Mouse (Mus musculus) MEL (cell line): Measurements from ENCODE around the gene Lect2. TPM values are rescaled to one million over a fixed set of nuclear protein-coding genes. Genes with fewer than 3 reads are reported as not detected.

ENCODE experiments used
- DNase-seq: peaks from one replicate; pipeline ENCODE4 v3.0.0; 2011; ENCODE audit warnings: low read depth, low spot score
- H3K27ac ChIP-seq: 2 replicates; pipeline ENCODE4 v1.5.1; 2012; ENCODE audit warnings: low read depth, mild to moderate bottlenecking, control low read depth, low read length, moderate library complexity; ENCODE audit not compliant: control insufficient read depth
- H3K27me3 ChIP-seq, 2 experiments: fragments of 150-350 bp in 1 of 2; sonication (generic) in 1 of 2; 2 replicates each; pipeline ENCODE4 v1.6.1; 2012; ENCODE audit warnings: low read length in 2 of 2, mild to moderate bottlenecking in 2 of 2, improper control_type of control experiment in 1 of 2, moderate library complexity in 1 of 2; ENCODE audit not compliant: insufficient read depth in 2 of 2, control insufficient read depth in 1 of 2
- H3K36me3 ChIP-seq, 2 experiments: 2 replicates each; pipeline ENCODE4 v1.6.1; 2012 to 2014; ENCODE audit warnings: low read length in 2 of 2, improper control_type of control experiment in 1 of 2, inconsistent platforms in 1 of 2, mild to moderate bottlenecking in 1 of 2; ENCODE audit not compliant: insufficient read depth in 2 of 2, control insufficient read depth in 1 of 2
- H3K4me1 ChIP-seq, 2 experiments: fragments of 150-350 bp in 1 of 2; sonication (generic) in 1 of 2; 2 replicates each; pipeline ENCODE4 v1.6.1; 2012; ENCODE audit warnings: low read length in 2 of 2, improper control_type of control experiment in 1 of 2, mild to moderate bottlenecking in 1 of 2; ENCODE audit not compliant: insufficient read depth in 2 of 2, control insufficient read depth in 1 of 2
- H3K4me3 ChIP-seq, 2 experiments: fragments of 150-350 bp in 1 of 2; sonication (generic) in 1 of 2; 2 replicates each; pipeline ENCODE4 v1.5.1; 2012; ENCODE audit warnings: low read depth in 2 of 2, low read length in 2 of 2, mild to moderate bottlenecking in 2 of 2, moderate library complexity in 2 of 2, control low read depth in 1 of 2, improper control_type of control experiment in 1 of 2; ENCODE audit not compliant: control insufficient read depth in 1 of 2, insufficient read depth in 1 of 2
- H3K79me2 ChIP-seq: 2 replicates; pipeline ENCODE4 v1.6.1; 2012; ENCODE audit warnings: mild to moderate bottlenecking, low read length, moderate library complexity; ENCODE audit not compliant: control insufficient read depth, poor library complexity, insufficient read depth
- H3K9ac ChIP-seq: 2 replicates; pipeline ENCODE4 v1.6.1; 2012; ENCODE audit warnings: low read depth, mild to moderate bottlenecking, control low read depth, low read length, moderate library complexity; ENCODE audit not compliant: control insufficient read depth, poor library complexity, severe bottlenecking
- H3K9me3 ChIP-seq: fragments of 150-350 bp; sonication (generic); replicated peaks from 2 replicates; pipeline ENCODE4 v1.6.1; 2012; ENCODE audit warnings: mild to moderate bottlenecking, low read length, improper control_type of control experiment, moderate library complexity; ENCODE audit not compliant: insufficient read depth
- CHD1 ChIP-seq: IDR thresholded peaks from 2 replicates; pipeline ENCODE4 v1.6.1; 2012; ENCODE audit warnings: low read depth, mild to moderate bottlenecking, inconsistent platforms, low read length, improper control_type of control experiment
- CHD2 ChIP-seq: IDR thresholded peaks from 2 replicates; pipeline ENCODE4 v1.6.1; 2011; ENCODE audit warnings: low read length, improper control_type of control experiment
- CTCF ChIP-seq, 3 experiments: IDR thresholded peaks in 2 of 3; conservative IDR thresholded peaks in 1 of 3; 2 replicates each; pipeline ENCODE4 v1.5.1; 2011 to 2012; ENCODE audit warnings: low read length in 3 of 3, low read depth in 2 of 3, mild to moderate bottlenecking in 2 of 3, improper control_type of control experiment in 1 of 3, inconsistent platforms in 1 of 3, mixed read lengths in 1 of 3, moderate library complexity in 1 of 3; ENCODE audit not compliant: control insufficient read depth in 1 of 3, insufficient read depth in 1 of 3, poor library complexity in 1 of 3, severe bottlenecking in 1 of 3
- E2F4 ChIP-seq: IDR thresholded peaks from 2 replicates; pipeline ENCODE4 v1.6.1; 2011; ENCODE audit warnings: low read depth, low read length, improper control_type of control experiment, borderline replicate concordance
- HCFC1 ChIP-seq: IDR thresholded peaks from 2 replicates; pipeline ENCODE4 v1.6.1; 2012; ENCODE audit warnings: low read depth, mild to moderate bottlenecking, inconsistent platforms, low read length, improper control_type of control experiment, moderate library complexity
- JUND ChIP-seq: IDR thresholded peaks from 2 replicates; pipeline ENCODE4 v1.6.1; 2011; ENCODE audit warnings: low read depth, mild to moderate bottlenecking, improper control_type of control experiment, low read length
- KAT2A ChIP-seq: conservative IDR thresholded peaks from 2 replicates; pipeline ENCODE4 v1.6.1; 2012; ENCODE audit warnings: low read depth, low read length, improper control_type of control experiment, inconsistent platforms
- MAX ChIP-seq: IDR thresholded peaks from 2 replicates; pipeline ENCODE4 v1.6.1; 2011; ENCODE audit warnings: low read length, improper control_type of control experiment
- MAZ ChIP-seq: IDR thresholded peaks from 2 replicates; pipeline ENCODE4 v1.6.1; 2012; ENCODE audit warnings: low read depth, mild to moderate bottlenecking, inconsistent platforms, low read length, improper control_type of control experiment
- MEF2A ChIP-seq: IDR thresholded peaks from 2 replicates; pipeline ENCODE4 v1.6.1; 2014; ENCODE audit warnings: low read depth, mild to moderate bottlenecking, inconsistent platforms, low read length, improper control_type of control experiment; ENCODE audit not compliant: poor library complexity, insufficient replicate concordance, severe bottlenecking; ENCODE audit errors: extremely low read depth
- MYB ChIP-seq: IDR thresholded peaks from 2 replicates; pipeline ENCODE4 v1.6.1; 2011; ENCODE audit warnings: mild to moderate bottlenecking, low read depth, low read length, improper control_type of control experiment
- MYC ChIP-seq: IDR thresholded peaks from 2 replicates; pipeline ENCODE4 v1.6.1; 2011; ENCODE audit warnings: low read depth, mild to moderate bottlenecking, low read length, improper control_type of control experiment, moderate library complexity
- NELFE ChIP-seq: IDR thresholded peaks from 2 replicates; pipeline ENCODE4 v1.6.1; 2011; ENCODE audit warnings: low read depth, low read length, improper control_type of control experiment
- NRF1 ChIP-seq: IDR thresholded peaks from 2 replicates; pipeline ENCODE4 v1.6.1; 2014; ENCODE audit warnings: low read depth, mild to moderate bottlenecking, inconsistent platforms, low read length, improper control_type of control experiment, moderate library complexity; ENCODE audit not compliant: poor library complexity, insufficient read depth, severe bottlenecking
- POLR2A ChIP-seq, 2 experiments: IDR thresholded peaks; 2 replicates each; pipeline ENCODE4 v1.6.1; 2011 to 2012; ENCODE audit warnings: low read length in 2 of 2, mild to moderate bottlenecking in 2 of 2, control low read depth in 1 of 2, improper control_type of control experiment in 1 of 2, low read depth in 1 of 2, moderate library complexity in 1 of 2; ENCODE audit not compliant: control insufficient read depth in 1 of 2, insufficient read depth in 1 of 2, poor library complexity in 1 of 2
- POLR2AphosphoS5 ChIP-seq: IDR thresholded peaks from 2 replicates; pipeline ENCODE4 v1.6.1; 2012; ENCODE audit warnings: low read depth, borderline replicate concordance, mild to moderate bottlenecking, inconsistent platforms, low read length, moderate library complexity, mixed read lengths
- RAD21 ChIP-seq: IDR thresholded peaks from 2 replicates; pipeline ENCODE4 v1.6.1; 2011; ENCODE audit warnings: mild to moderate bottlenecking, low read depth, low read length, improper control_type of control experiment
- RCOR1 ChIP-seq: IDR thresholded peaks from 2 replicates; pipeline ENCODE4 v1.6.1; 2012; ENCODE audit warnings: low read depth, mild to moderate bottlenecking, inconsistent platforms, low read length, improper control_type of control experiment
- TAL1 ChIP-seq: IDR thresholded peaks from 2 replicates; pipeline ENCODE4 v1.6.1; 2012; ENCODE audit warnings: mild to moderate bottlenecking, inconsistent platforms, low read length, moderate library complexity, mixed read lengths
- TBP ChIP-seq: IDR thresholded peaks from 2 replicates; pipeline ENCODE4 v1.8.0; 2011; ENCODE audit warnings: low read depth, low read length, improper control_type of control experiment
- TCF12 ChIP-seq: IDR thresholded peaks from 2 replicates; pipeline ENCODE4 v1.6.1; 2014; ENCODE audit warnings: low read depth, mild to moderate bottlenecking, inconsistent platforms, low read length, improper control_type of control experiment, moderate library complexity
- ZMIZ1 ChIP-seq: IDR thresholded peaks from 2 replicates; pipeline ENCODE4 v1.6.1; 2012; ENCODE audit warnings: low read depth, mild to moderate bottlenecking, inconsistent platforms, low read length, improper control_type of control experiment, moderate library complexity
- ZNF384 ChIP-seq: IDR thresholded peaks from 2 replicates; pipeline ENCODE4 v1.6.1; 2012; ENCODE audit warnings: low read depth, mild to moderate bottlenecking, inconsistent platforms, low read length, improper control_type of control experiment
- polyA plus RNA-seq, 2 experiments: library from polyadenylated mRNA; stranded (reverse) in 1 of 2; unstranded in 1 of 2; fragments of >175 nt in 1 of 2; fragments of >200 nt in 1 of 2; gene quantifications; 2 replicates each; pipeline versions ENCODE4 v1.2.1 to v1.2.4; 2012; ENCODE audit warnings: low replicate concordance in 2 of 2, low read depth in 1 of 2; ENCODE audit not compliant: insufficient read length in 2 of 2, insufficient read depth in 1 of 2, missing spikeins in 1 of 2
- total RNA-seq: library from RNA; depleted of rRNA; stranded (reverse); fragments of 300-350 nt; gene quantifications from 2 replicates; pipeline ENCODE4 v1.2.3, GENCODE M21; 2012

The Lect2 gene
- total and polyA plus RNA-seq, 3 experiments = not detected

- no peak for TF ChIP-seq JUND
- no peak for TF ChIP-seq POLR2A (IDR thresholded peaks at IDR 0.05; ENCODE audit: control insufficient read depth in 1 of 2, insufficient read depth in 1 of 2, low read depth in 1 of 2, low read length in 2 of 2, poor library complexity in 1 of 2)
- no peak for TF ChIP-seq RAD21
- no peak for TF ChIP-seq MYB
- TF ChIP-seq ZMIZ1 = no peak
- TF ChIP-seq CHD2 = no peak
- TF ChIP-seq KAT2A = no peak
- TF ChIP-seq NRF1 = no peak
- no peak for TF ChIP-seq POLR2AphosphoS5
- no peak for TF ChIP-seq NELFE
- TF ChIP-seq CHD1 = no peak
- TF ChIP-seq HCFC1 = no peak
- no peaks in the 10 kb centered on the region for H3K9me3 ChIP-seq
- no peak overlapping the region for H3K9ac ChIP-seq
- no peaks in the 10 kb centered on the region for H3K79me2 ChIP-seq
- H3K4me3 ChIP-seq = no peak overlapping the region
- H3K27me3 ChIP-seq = no peaks in the 10 kb centered on the region
- H3K4me1 ChIP-seq = no peaks in the 10 kb centered on the region; a peak in 1 of 4 replicates
- no peak for DNase-seq
- no peaks in the 10 kb centered on the region; a peak in 1 of 4 replicates for H3K36me3 ChIP-seq
- H3K27ac ChIP-seq = no peak overlapping the region
Measured at GRCm38 (mm10) chr13:56526871-56527270, 21.4 kb downstream of the Lect2 start.

- Histone ChIP-seq H3K9me3 (no peaks in the 10 kb centered on the region), H3K27ac (no peak overlapping the region), H3K4me3 (no peak overlapping the region), H3K79me2 (no peaks in the 10 kb centered on the region), H3K27me3 (no peaks in the 10 kb centered on the region), H3K36me3 (no peaks in the 10 kb centered on the region), H3K4me1 (no peaks in the 10 kb centered on the region), H3K9ac (no peak overlapping the region)
- no peak for DNase-seq
- TF ChIP-seq MEF2A (no peak), CTCF (IDR thresholded peaks at IDR 0.05 in 2 of 3, conservative IDR thresholded peaks at IDR 0.05 in 1 of 3; ENCODE audit: control insufficient read depth in 1 of 3, insufficient read depth in 1 of 3, low read depth in 2 of 3, low read length in 3 of 3, poor library complexity in 1 of 3, severe bottlenecking in 1 of 3) (no peak), RCOR1 (no peak), MAX (no peak), TBP (no peak), TCF12 (no peak), NRF1 (no peak), MYC (no peak), ZNF384 (no peak), POLR2AphosphoS5 (no peak), MAZ (no peak), TAL1 (no peak), E2F4 (no peak), JUND (no peak), HCFC1 (no peak)
Measured at GRCm38 (mm10) chr13:56522821-56523167, 25.5 kb downstream of the Lect2 start.
